Mouse (Mus musculus) kidney, embryonic 16.5 days (tissue): Measurements from ENCODE around the gene Gdf11. TPM values are rescaled to one million over a fixed set of nuclear protein-coding genes. Genes with fewer than 3 reads are reported as not detected.

ENCODE experiments used
- ATAC-seq: fragments of 200-750 bp; cut with Nextera tagmentation; 2 replicates; pipeline ENCODE4 v1.8.0; 2017; ENCODE audit warnings: moderate TSS enrichment; ENCODE audit not compliant: low FRiP score, low TSS enrichment
- H3K27ac ChIP-seq: fragments of 300-500 bp; sonication (generic); 2 replicates; pipeline ENCODE4 v1.5.1; 2014; ENCODE audit warnings: low read length
- H3K27me3 ChIP-seq: fragments of 300-500 bp; sonication (generic); 2 replicates; pipeline ENCODE4 v1.6.1; 2014; ENCODE audit warnings: low read length, control low read depth, mixed read lengths; ENCODE audit not compliant: insufficient read depth
- H3K36me3 ChIP-seq: fragments of 300-500 bp; sonication (generic); 2 replicates; pipeline ENCODE4 v1.6.1; 2014; ENCODE audit warnings: low read length, control low read depth, mixed read lengths; ENCODE audit not compliant: insufficient read depth
- H3K4me1 ChIP-seq: fragments of 300-500 bp; sonication (generic); 2 replicates; pipeline ENCODE4 v1.6.1; 2014; ENCODE audit warnings: low read length, control low read depth, mixed read lengths; ENCODE audit not compliant: insufficient read depth
- H3K4me2 ChIP-seq: fragments of 300-500 bp; sonication (generic); replicated peaks from 2 replicates; pipeline ENCODE4 v1.6.1; 2014; ENCODE audit warnings: low read depth, low read length
- H3K4me3 ChIP-seq: fragments of 300-500 bp; sonication (generic); 2 replicates; pipeline ENCODE4 v1.5.1; 2014; ENCODE audit warnings: mild to moderate bottlenecking, low read length
- H3K9ac ChIP-seq: fragments of 300-500 bp; sonication (generic); replicated peaks from 2 replicates; pipeline ENCODE4 v1.6.1; 2014; ENCODE audit warnings: low read length
- H3K9me3 ChIP-seq: fragments of 300-500 bp; sonication (generic); 2 replicates; pipeline ENCODE4 v1.6.1; 2016; ENCODE audit warnings: low read length, control low read depth
- WGBS: fragments of 180-500 bp; shearing (Covaris S2); extraction: QIAGEN DNeasy Blood & Tissue Kit; methylation state at CpG from one replicate; pipeline ENCODE4 v1.1.7; 2014; 5-methylcytosine and 5-hydroxymethylcytosine counted together
- polyA plus RNA-seq: library from polyadenylated mRNA; unstranded; fragments of >200 nt; fragmentation: Nextera tagmentation; extraction: Ambion mirVana; gene quantifications from 2 replicates; pipeline ENCODE4 v1.2.1, GENCODE M21; 2015

The Gdf11 gene
- polyA plus RNA-seq, 1 experiment from 2014 or later, result 6.8 TPM

DNA sequence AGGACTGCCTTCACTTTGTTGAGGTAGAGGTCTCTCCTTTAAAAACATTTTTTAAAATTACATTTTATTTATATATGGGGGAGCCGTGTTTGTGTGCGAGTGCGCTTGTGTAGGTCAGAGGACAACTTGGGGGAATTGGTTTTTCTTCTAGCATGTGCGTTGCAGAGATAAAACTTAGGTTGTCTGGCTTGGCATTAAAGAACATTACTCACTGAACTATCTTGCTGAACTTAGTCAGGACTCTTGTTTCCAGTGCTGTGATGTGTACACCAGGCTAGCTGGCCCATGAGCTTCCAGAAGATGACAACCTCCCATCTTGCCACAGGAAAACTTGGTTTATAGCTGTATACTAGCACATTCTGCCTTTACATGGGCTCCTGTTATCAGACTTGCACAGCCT is 44.9 kb downstream of the Gdf11 start:
- Histone ChIP-seq H3K27ac (no peak overlapping the region), H3K4me2 (no peak overlapping the region), H3K4me3 (no peak overlapping the region), H3K4me1 (0 out of 2 replicates have a peak, but pooled peaks cover 3% of the 10 kb centered on the region), H3K9me3 (no peaks in the 10 kb centered on the region), H3K36me3 (peaks cover 46% of the 10 kb centered on the region), H3K27me3 (no peaks in the 10 kb centered on the region), H3K9ac (no peak overlapping the region)
- WGBS, result 88% methylated on average over 4 of the region's 4 CpGs
- ATAC-seq, result no peak

DNA sequence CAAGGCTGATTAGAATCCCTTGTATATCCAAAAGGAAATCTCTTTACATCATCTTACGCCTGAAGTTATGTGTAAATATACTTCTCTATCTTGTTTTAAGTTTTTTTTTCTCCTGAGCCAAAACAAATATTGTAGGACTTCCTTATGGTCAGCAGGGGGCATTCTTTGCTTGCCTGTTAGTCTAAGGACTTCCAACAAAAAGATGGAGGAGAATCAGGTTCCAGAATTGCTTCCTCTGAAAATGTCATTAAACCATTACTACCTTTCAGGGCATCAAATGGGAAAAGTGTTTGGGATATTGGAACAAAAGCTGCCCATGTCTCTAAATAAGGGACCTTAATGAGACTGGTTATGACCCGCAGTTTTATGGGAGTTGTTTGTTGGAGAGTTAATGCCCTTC is 46.0 kb downstream of the Gdf11 start:
- no peak overlapping the region for H3K4me3 ChIP-seq
- no peak for ATAC-seq
- H3K36me3 ChIP-seq, result peaks cover 49% of the 10 kb centered on the region
- no peaks in the 10 kb centered on the region for H3K9me3 ChIP-seq
- peak overlapping the region; percentile 56 for H3K27ac ChIP-seq
- H3K27me3 ChIP-seq, result no peaks in the 10 kb centered on the region
- H3K9ac ChIP-seq, result no peak overlapping the region
- H3K4me1 ChIP-seq, result 0 out of 2 replicates have a peak, but pooled peaks cover 3% of the 10 kb centered on the region
- WGBS, result 34% methylated on average over 2 of the region's 2 CpGs
- H3K4me2 ChIP-seq, result peak overlapping the region; percentile 18; the same call in 1 of the 2 replicates

DNA sequence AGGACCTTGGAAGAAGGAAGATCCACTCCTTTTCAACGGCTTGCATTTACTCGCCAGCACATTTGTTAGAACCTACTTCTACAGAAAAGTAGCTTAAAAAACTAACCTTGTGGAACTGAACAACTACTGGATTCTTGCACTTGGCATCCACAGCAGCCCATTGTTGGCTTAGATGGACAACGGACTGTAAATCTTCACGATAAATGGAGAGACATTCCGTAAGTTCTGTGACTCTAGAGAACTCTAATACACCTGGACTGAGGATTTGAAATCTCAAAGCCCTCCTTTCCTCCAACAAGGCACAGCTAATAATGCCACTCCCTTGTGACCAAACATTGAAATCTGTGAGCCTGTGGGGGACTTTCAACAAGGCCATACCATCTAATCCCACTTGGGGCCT is 48.3 kb downstream of the Gdf11 start:
- Histone ChIP-seq H3K4me3 (no peak overlapping the region), H3K27ac (no peak overlapping the region), H3K9me3 (no peaks in the 10 kb centered on the region), H3K36me3 (peaks cover 43% of the 10 kb centered on the region), H3K4me2 (no peak overlapping the region), H3K4me1 (0 out of 2 replicates have a peak, but pooled peaks cover 3% of the 10 kb centered on the region), H3K9ac (no peak overlapping the region), H3K27me3 (no peaks in the 10 kb centered on the region)
- ATAC-seq, result no peak
- WGBS, result 96% methylated on average over 5 of the region's 5 CpGs

DNA sequence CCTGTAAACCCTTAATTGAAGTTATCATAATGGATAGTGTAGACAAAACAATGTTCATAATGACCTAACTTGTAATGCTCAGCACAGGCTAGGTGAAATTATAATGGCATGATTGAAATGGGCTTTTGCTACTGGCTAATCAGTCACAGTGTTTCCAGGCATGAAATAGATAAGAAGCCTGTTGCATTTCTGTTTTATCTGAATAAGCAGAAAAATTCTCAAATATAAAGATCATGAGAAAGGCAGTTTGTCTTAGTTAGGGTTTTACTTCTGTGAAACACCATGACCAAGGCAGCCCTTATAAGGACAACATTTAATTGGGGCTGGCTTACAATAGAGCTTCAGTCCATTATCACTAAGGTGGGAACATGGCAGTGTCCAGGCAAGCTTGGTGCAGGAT is 50.9 kb downstream of the Gdf11 start:
- peaks cover 45% of the 10 kb centered on the region for H3K36me3 ChIP-seq
- H3K4me3 ChIP-seq, result no peak overlapping the region
- no peak overlapping the region for H3K4me2 ChIP-seq
- H3K9ac ChIP-seq, result no peak overlapping the region
- H3K27ac ChIP-seq, result no peak overlapping the region
- H3K4me1 ChIP-seq, result 0 out of 2 replicates have a peak, but pooled peaks cover under 1% of the 10 kb centered on the region
- ATAC-seq, result no peak
- H3K27me3 ChIP-seq, result no peaks in the 10 kb centered on the region
- no peaks in the 10 kb centered on the region for H3K9me3 ChIP-seq

DNA sequence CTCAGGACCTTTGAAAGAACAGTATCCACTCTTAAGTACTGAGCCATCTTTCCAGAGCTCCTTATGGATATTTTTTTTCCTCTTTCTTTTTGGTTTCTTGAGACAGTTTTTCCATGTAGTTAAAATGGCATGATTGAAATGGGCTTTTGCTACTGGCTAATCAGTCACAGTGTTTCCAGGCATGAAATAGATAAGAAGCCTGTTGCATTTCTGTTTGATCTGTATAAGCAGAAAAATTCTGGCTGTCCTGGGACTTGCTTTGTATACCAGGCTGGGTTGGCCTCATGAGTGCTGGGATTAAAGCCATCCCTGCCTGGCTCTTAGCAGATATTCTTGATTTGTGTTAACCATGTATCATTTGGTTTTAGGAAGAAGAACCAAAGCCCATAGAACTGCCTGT is 52.1 kb downstream of the Gdf11 start:
- no peak overlapping the region for H3K9ac ChIP-seq
- no peak overlapping the region for H3K4me2 ChIP-seq
- no peak for ATAC-seq
- peaks cover 44% of the 10 kb centered on the region for H3K36me3 ChIP-seq
- H3K4me1 ChIP-seq, result no peaks in the 10 kb centered on the region
- no peak overlapping the region for H3K27ac ChIP-seq
- H3K4me3 ChIP-seq, result no peak overlapping the region
- H3K9me3 ChIP-seq, result no peaks in the 10 kb centered on the region
- H3K27me3 ChIP-seq, result no peaks in the 10 kb centered on the region

DNA sequence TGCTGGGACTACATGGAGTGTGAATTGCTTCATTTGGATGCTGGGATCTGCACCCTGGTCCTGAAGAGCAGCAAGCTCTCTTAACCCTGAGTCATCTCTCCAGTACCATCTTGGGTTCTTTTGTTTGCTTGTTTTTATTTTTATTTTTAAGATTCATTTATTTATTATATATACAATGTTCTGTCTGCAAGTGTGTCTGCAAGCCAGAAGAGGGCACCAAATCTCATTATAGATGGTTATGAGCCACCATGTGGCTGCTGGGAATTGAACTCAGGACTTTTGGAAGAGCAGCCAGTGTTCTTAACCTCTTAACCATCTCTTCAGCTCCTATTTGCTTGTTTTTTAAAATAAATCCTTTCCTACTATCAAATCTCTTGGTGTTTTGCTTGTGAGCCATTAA is 54.1 kb downstream of the Gdf11 start:
- no peak overlapping the region for H3K27ac ChIP-seq
- H3K9me3 ChIP-seq, result 0 out of 2 replicates have a peak, but pooled peaks cover 2% of the 10 kb centered on the region
- H3K4me1 ChIP-seq, result no peaks in the 10 kb centered on the region
- H3K4me2 ChIP-seq, result no peak overlapping the region
- peaks cover 48% of the 10 kb centered on the region for H3K36me3 ChIP-seq
- no peaks in the 10 kb centered on the region for H3K27me3 ChIP-seq
- ATAC-seq, result no peak
- H3K4me3 ChIP-seq, result no peak overlapping the region
- H3K9ac ChIP-seq, result no peak overlapping the region

Other genes starting within 250 kb of the Gdf11 start
- gene Ikzf4, start 245.7 kb downstream of the Gdf11 start, polyA plus RNA-seq, result 1.4 and 2.0 TPM in 2 replicates
- gene Suox, start 217.6 kb downstream of the Gdf11 start, polyA plus RNA-seq, result 15.9 and 16.3 TPM in 2 replicates
- 84.4 and 86.0 TPM in 2 replicates for gene Rab5b, start 195.5 kb downstream of the Gdf11 start, polyA plus RNA-seq
- 1.5 and 1.7 TPM in 2 replicates for gene Pmel, start 187.5 kb downstream of the Gdf11 start, polyA plus RNA-seq
- 100 and 105 TPM in 2 replicates for gene Cdk2, start 186.7 kb downstream of the Gdf11 start, polyA plus RNA-seq
- 6.8 and 7.8 TPM in 2 replicates for gene Dgka, start 146.9 kb downstream of the Gdf11 start, polyA plus RNA-seq
- 40.0 and 40.3 TPM in 2 replicates for gene Pym1, start 143.8 kb downstream of the Gdf11 start, polyA plus RNA-seq
- 0.89 and 0.98 TPM in 2 replicates for gene Mmp19, start 100.8 kb downstream of the Gdf11 start, polyA plus RNA-seq
- gene Dnajc14, start 87.7 kb downstream of the Gdf11 start, polyA plus RNA-seq, result 63.2 and 64.9 TPM in 2 replicates
- gene Tmem198b, start 87.3 kb downstream of the Gdf11 start, polyA plus RNA-seq, result 19.3 and 22.9 TPM in 2 replicates
- 194 and 198 TPM in 2 replicates for gene Sarnp, start 74.4 kb downstream of the Gdf11 start, polyA plus RNA-seq
- 94.4 and 100 TPM in 2 replicates for gene Ormdl2, start 70.1 kb downstream of the Gdf11 start, polyA plus RNA-seq
- 775 and 850 TPM in 2 replicates for gene Cd63, start 9.3 kb upstream of the Gdf11 start, polyA plus RNA-seq
- gene Rdh5, start 31.2 kb upstream of the Gdf11 start, polyA plus RNA-seq, result 17.7 and 20.5 TPM in 2 replicates
- 227 and 234 TPM in 2 replicates for gene Bloc1s1, start 32.3 kb upstream of the Gdf11 start, polyA plus RNA-seq
- 3.9 and 4.0 TPM in 2 replicates for gene Itga7, start 42.1 kb upstream of the Gdf11 start, polyA plus RNA-seq
- 12.0 and 17.1 TPM in 2 replicates for gene Mettl7b, start 69.3 kb upstream of the Gdf11 start, polyA plus RNA-seq
- not detected in 2 replicates for gene Olfr9, start 97.7 kb upstream of the Gdf11 start, polyA plus RNA-seq
- not detected in 2 replicates for gene Olfr763, start 119.1 kb upstream of the Gdf11 start, polyA plus RNA-seq
- gene Olfr764-ps1, start 148.2 kb upstream of the Gdf11 start, polyA plus RNA-seq, result not detected in 2 replicates
- gene Olfr765, start 158.3 kb upstream of the Gdf11 start, polyA plus RNA-seq, result not detected in 2 replicates
- gene Olfr766-ps1, start 177.3 kb upstream of the Gdf11 start, polyA plus RNA-seq, result not detected in 2 replicates
- not detected in 2 replicates for gene Olfr767, start 191.2 kb upstream of the Gdf11 start, polyA plus RNA-seq
- not detected in 2 replicates for gene Olfr768, start 207.7 kb upstream of the Gdf11 start, polyA plus RNA-seq
- gene Olfr769, start 226.1 kb upstream of the Gdf11 start, polyA plus RNA-seq, result not detected in 2 replicates
- gene Olfr770, start 247.3 kb upstream of the Gdf11 start, polyA plus RNA-seq, result not detected in 2 replicates